Mouse (Mus musculus): ENCODE measurements around the gene Gm21887. TPM values are rescaled to one million over a fixed set of nuclear protein-coding genes. Genes with fewer than 3 reads are reported as not detected.
"Not testable (repeated sequence)": the region's sequence is repeated elsewhere in the genome, so short reads cannot be mapped to it uniquely, and the experiment has no call there.

The Gm21887 gene
- polyA plus RNA-seq (2015; fragmentation: Nextera tagmentation; extraction: Ambion mirVana): 126 and 202 TPM in 2 replicates

DNA sequence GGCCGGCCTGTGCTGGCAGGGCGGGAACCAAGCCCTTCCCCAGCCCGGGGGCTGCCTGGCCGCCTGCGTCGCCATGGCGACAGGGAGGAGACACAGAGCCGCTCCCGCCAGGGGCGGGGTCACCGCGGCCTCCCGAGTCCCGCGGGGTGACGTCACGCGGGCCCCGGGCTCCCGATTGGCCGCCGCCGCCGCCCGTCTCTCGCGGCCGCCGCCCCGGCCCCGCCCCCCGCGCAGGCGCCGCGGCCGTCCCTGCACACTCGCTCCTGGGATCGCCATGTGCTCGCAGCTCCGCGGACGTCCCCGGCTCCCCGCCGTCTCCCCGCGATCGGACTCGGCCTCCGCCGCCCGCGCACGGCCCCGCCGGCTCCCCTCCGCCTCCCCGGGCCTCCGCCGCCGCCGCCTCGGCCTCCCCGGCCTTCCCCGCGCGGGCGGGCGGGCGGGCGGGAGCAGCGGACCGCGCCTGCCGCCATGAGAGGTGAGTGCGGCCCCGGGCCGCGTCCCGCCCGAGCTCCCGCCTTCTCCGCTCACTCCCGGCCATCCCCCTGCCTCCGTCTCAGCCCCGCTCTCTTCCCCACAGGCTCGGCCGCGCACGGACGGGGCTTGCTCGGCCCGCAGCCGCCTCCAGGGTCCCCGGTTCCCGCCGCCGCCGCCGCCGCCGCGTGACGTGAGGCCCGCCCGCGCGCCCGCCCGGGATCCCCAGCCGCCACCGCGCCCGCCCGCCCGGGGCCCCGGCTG lies at the start of gene Gm21887:
Gene Gm21887 (plus strand): TSS at position 644 of the 735 bp plus-strand sequence.
- H3K9ac ChIP-seq (ENCODE audit: low read length): peak within 1 kb of the TSS; percentile 70
- peak; percentile 89 for ATAC-seq (ENCODE audit: low read depth)
- WGBS: 66% methylated on average over 115 of the region's 118 CpGs

DNA sequence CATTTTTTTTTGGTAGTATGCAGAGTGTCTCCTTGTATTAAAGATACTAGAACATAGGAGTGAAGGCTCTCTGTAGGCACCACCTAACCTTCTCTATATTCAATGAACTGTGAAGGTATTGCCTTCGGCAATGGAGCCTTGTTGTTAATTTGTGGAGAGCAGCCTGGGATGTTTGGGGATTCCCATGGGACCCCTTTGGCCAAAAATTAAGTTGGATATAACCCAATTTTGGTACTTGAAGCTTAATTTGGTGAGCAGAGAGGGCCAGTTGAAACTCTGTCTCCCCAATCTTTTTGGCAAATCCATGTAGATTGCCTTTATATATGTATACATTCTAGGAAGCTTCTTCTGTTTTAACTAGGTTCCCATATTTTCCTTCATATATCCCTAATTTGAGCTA lies 40.1 kb upstream of the Gm21887 start:
- ATAC-seq (ENCODE audit: low read depth): no peak
- WGBS: 97% methylated on average over 1 of the region's 1 CpGs
- 0 out of 2 replicates have a peak, but pooled peaks cover 2% of the 10 kb centered on the region for H3K9me3 ChIP-seq (ENCODE audit: control insufficient read depth, low read length)

More for the DNA sequence above, at the start of gene Gm21887:
- H3K27me3 ChIP-seq (ENCODE audit: control insufficient read depth, insufficient read depth, low read depth, low read length); H3K4me1 ChIP-seq (replicated peaks; ENCODE audit: control insufficient read depth, insufficient read depth, low read length): not testable (repeated sequence)
- Histone ChIP-seq H3K4me3 (ENCODE audit: low read length) (peak within 1 kb of the TSS; percentile 56), H3K9me3 (ENCODE audit: control insufficient read depth, low read length) (peaks cover 28% of the 10 kb centered on the region), H3K4me2 (ENCODE audit: low read depth, low read length) (peak within 1 kb of the TSS; percentile 36; the same call in 1 of the 2 replicates), H3K36me3 (ENCODE audit: control insufficient read depth, insufficient read depth, low read length) (peaks cover 10% of the 10 kb centered on the region), H3K27ac (ENCODE audit: low read length) (peak within 1 kb of the TSS; percentile 67)

DNA sequence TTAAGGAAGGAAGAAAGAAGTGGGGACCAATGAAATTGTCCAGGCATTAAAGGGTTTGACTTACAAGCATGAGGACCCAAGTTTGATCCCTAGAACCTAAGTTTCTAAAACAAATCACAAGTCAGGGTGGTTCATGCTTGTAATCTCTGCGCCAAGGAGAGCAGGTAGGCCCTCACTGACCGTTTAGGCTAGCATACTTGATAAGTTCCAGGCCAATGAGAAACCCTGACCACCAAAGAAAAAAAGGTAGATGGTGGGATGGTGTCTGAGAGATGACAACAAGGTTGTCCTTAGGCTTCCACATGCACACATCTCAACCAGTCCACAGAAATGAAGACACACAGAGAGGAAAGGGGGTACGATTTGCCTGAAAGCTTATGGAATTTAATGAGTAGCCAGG lies 39.7 kb upstream of the Gm21887 start:
- H3K27ac ChIP-seq (ENCODE audit: low read length); H3K4me1 ChIP-seq (replicated peaks; ENCODE audit: control insufficient read depth, insufficient read depth, low read length); H3K4me3 ChIP-seq (ENCODE audit: low read length); H3K9me3 ChIP-seq (ENCODE audit: control insufficient read depth, low read length); H3K27me3 ChIP-seq (ENCODE audit: control insufficient read depth, insufficient read depth, low read depth, low read length); H3K4me2 ChIP-seq (ENCODE audit: low read depth, low read length); H3K9ac ChIP-seq (ENCODE audit: low read length): not testable (repeated sequence)
- 82% methylated on average over 3 of the region's 3 CpGs for WGBS
- peaks cover 14% of the 10 kb centered on the region for H3K36me3 ChIP-seq (ENCODE audit: control insufficient read depth, insufficient read depth, low read length)
- peak; percentile 21; the same call in 1 of the 2 replicates for ATAC-seq (ENCODE audit: low read depth)

More for the DNA sequence above, 40.1 kb upstream of the Gm21887 start:
- H3K27me3 ChIP-seq (ENCODE audit: control insufficient read depth, insufficient read depth, low read depth, low read length): no peaks in the 10 kb centered on the region
- H3K4me2 ChIP-seq (ENCODE audit: low read depth, low read length): no peak overlapping the region
- no peak overlapping the region for H3K27ac ChIP-seq (ENCODE audit: low read length)
- H3K4me3 ChIP-seq (ENCODE audit: low read length): no peak overlapping the region
- H3K9ac ChIP-seq (ENCODE audit: low read length): no peak overlapping the region
- H3K36me3 ChIP-seq (ENCODE audit: control insufficient read depth, insufficient read depth, low read length): peaks cover 10% of the 10 kb centered on the region
- no peaks in the 10 kb centered on the region for H3K4me1 ChIP-seq (replicated peaks; ENCODE audit: control insufficient read depth, insufficient read depth, low read length)

DNA sequence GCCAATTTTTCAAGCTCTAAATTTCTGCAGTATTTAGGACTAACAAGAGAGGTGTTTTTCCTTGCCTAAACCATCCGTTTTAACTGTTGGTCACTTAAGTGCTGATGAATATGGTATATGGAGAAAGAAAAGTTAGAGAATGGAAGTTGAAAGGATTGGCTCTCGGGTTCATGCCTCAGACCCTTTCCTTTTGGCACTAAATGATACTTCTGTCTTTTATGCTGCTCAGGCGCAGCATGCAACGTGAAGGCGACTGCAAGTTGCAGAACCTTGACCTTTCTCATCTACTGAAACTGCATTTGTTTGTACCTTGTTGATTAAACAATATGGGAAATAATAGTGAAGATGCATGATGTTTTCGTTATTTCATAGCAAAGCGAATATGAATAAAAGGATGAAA lies 38.9 kb upstream of the Gm21887 start:
- not testable (repeated sequence) for H3K27me3 ChIP-seq (ENCODE audit: control insufficient read depth, insufficient read depth, low read depth, low read length); H3K27ac ChIP-seq (ENCODE audit: low read length); H3K9ac ChIP-seq (ENCODE audit: low read length); H3K9me3 ChIP-seq (ENCODE audit: control insufficient read depth, low read length); H3K4me1 ChIP-seq (replicated peaks; ENCODE audit: control insufficient read depth, insufficient read depth, low read length); H3K4me3 ChIP-seq (ENCODE audit: low read length); ATAC-seq (ENCODE audit: low read depth); H3K4me2 ChIP-seq (ENCODE audit: low read depth, low read length)
- peaks cover 18% of the 10 kb centered on the region for H3K36me3 ChIP-seq (ENCODE audit: control insufficient read depth, insufficient read depth, low read length)
- WGBS: 85% methylated on average over 7 of the region's 7 CpGs

DNA sequence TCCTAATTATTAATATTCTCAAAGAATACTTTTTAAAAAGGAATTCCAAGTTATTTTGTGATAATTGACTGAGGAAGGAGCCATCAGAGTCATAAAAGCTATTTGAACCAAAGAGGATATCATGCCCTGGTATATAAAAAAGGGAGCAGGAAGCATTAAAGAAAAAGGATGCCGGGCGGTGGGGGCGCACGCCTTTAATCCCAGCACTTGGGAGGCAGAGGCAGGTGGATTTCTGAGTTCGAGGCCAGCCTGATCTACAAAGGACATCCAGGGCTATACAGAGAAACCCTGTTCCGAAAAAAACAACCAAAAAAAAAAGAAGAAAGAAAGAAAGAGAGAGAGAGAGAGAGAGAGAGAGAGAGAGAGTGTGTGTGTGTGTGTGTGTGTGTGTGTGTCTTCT lies 37.9 kb upstream of the Gm21887 start:
- H3K4me1 ChIP-seq (replicated peaks; ENCODE audit: control insufficient read depth, insufficient read depth, low read length); H3K9ac ChIP-seq (ENCODE audit: low read length); ATAC-seq (ENCODE audit: low read depth); H3K27ac ChIP-seq (ENCODE audit: low read length); H3K4me3 ChIP-seq (ENCODE audit: low read length); H3K27me3 ChIP-seq (ENCODE audit: control insufficient read depth, insufficient read depth, low read depth, low read length); H3K4me2 ChIP-seq (ENCODE audit: low read depth, low read length); H3K9me3 ChIP-seq (ENCODE audit: control insufficient read depth, low read length): not testable (repeated sequence)
- H3K36me3 ChIP-seq (ENCODE audit: control insufficient read depth, insufficient read depth, low read length): peaks cover 18% of the 10 kb centered on the region
- WGBS: 88% methylated on average over 6 of the region's 6 CpGs

DNA sequence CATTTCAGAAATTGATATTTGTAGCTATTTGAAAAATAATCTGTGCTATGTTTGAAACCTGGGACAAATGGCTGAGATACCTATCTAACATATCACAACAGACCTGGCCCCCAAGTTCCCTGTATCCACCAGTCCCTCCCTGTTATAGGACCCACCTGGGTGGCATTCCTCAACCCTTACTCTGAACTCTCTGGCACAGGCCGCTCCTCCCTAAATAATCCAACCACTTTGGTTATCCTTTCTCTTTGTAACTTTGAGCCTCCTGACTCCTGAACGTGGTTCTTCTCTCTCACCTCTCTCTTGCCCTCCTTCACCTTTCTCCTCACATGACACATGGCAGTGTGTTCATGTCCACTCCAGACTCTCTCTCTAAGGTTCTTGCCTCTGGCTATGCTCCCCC lies 37.3 kb upstream of the Gm21887 start:
- H3K9ac ChIP-seq (ENCODE audit: low read length); H3K9me3 ChIP-seq (ENCODE audit: control insufficient read depth, low read length); H3K27me3 ChIP-seq (ENCODE audit: control insufficient read depth, insufficient read depth, low read depth, low read length); H3K4me2 ChIP-seq (ENCODE audit: low read depth, low read length); H3K4me3 ChIP-seq (ENCODE audit: low read length); H3K27ac ChIP-seq (ENCODE audit: low read length); H3K4me1 ChIP-seq (replicated peaks; ENCODE audit: control insufficient read depth, insufficient read depth, low read length): not testable (repeated sequence)
- peaks cover 20% of the 10 kb centered on the region for H3K36me3 ChIP-seq (ENCODE audit: control insufficient read depth, insufficient read depth, low read length)
- 61% methylated on average over 2 of the region's 2 CpGs for WGBS
- peak; percentile 34; the same call in 1 of the 2 replicates for ATAC-seq (ENCODE audit: low read depth)

DNA sequence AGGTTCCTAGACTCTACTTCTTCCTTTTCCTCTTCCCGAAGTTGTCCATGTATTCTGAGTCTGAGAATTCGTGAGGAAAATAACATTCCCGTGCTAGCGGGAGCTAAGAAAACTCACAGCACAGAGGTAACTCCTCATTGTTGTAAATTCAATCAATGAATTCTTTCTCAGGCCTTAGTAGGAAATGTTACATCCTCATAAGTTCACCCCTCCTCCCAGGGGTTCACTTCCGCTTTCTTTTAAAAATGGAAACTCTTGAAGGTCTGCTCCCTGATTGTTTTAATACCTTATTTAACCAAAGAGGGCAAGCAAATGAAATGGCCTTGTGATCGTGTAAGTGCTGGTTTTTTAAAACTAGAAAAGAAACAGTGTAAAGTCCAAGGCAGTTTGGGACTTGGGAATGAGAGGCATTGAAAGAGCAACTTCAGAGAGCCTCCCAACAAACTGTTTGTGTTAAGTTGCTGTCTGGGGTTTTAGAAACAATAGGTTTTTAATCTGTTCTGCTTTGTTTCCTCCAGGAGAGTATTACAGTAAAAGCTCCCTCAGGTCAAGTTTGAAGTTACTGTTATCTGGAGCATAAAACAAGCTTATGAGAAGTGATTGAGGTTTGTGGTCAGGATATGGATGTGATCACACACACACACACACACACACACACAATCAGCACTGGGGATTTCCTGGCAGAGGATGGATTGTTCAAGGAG lies 36.5 kb upstream of the Gm21887 start:
- H3K36me3 ChIP-seq (ENCODE audit: control insufficient read depth, insufficient read depth, low read length): peaks cover 21% of the 10 kb centered on the region
- not testable (repeated sequence) for H3K9me3 ChIP-seq (ENCODE audit: control insufficient read depth, low read length); H3K4me2 ChIP-seq (ENCODE audit: low read depth, low read length); ATAC-seq (ENCODE audit: low read depth); H3K4me3 ChIP-seq (ENCODE audit: low read length); H3K4me1 ChIP-seq (replicated peaks; ENCODE audit: control insufficient read depth, insufficient read depth, low read length); H3K9ac ChIP-seq (ENCODE audit: low read length); H3K27ac ChIP-seq (ENCODE audit: low read length); H3K27me3 ChIP-seq (ENCODE audit: control insufficient read depth, insufficient read depth, low read depth, low read length)
- WGBS: 68% methylated on average over 6 of the region's 6 CpGs

DNA sequence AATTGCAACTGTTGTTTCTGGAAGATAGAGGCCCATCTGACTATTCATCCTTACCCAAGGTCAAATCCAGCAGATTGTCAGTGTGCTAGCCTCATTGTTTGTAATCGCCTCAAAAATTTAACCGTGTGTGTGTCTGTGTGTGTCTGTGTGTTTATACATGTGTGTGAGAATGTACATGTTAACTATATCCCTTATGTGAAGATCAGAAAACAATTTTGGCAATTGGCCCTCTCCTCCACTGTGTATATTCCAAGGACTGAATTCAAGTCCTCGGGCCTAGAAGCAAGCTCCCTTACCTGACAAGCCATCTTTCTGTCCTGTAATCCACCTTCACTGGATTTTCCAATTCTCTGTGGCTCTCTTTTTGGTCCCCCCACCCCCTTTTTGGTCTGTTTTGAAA lies 35.7 kb upstream of the Gm21887 start:
- peaks cover 24% of the 10 kb centered on the region for H3K36me3 ChIP-seq (ENCODE audit: control insufficient read depth, insufficient read depth, low read length)
- H3K27me3 ChIP-seq (ENCODE audit: control insufficient read depth, insufficient read depth, low read depth, low read length); H3K4me2 ChIP-seq (ENCODE audit: low read depth, low read length); ATAC-seq (ENCODE audit: low read depth); H3K4me1 ChIP-seq (replicated peaks; ENCODE audit: control insufficient read depth, insufficient read depth, low read length); H3K27ac ChIP-seq (ENCODE audit: low read length); H3K4me3 ChIP-seq (ENCODE audit: low read length); H3K9me3 ChIP-seq (ENCODE audit: control insufficient read depth, low read length); H3K9ac ChIP-seq (ENCODE audit: low read length): not testable (repeated sequence)
- 55% methylated on average over 3 of the region's 3 CpGs for WGBS

DNA sequence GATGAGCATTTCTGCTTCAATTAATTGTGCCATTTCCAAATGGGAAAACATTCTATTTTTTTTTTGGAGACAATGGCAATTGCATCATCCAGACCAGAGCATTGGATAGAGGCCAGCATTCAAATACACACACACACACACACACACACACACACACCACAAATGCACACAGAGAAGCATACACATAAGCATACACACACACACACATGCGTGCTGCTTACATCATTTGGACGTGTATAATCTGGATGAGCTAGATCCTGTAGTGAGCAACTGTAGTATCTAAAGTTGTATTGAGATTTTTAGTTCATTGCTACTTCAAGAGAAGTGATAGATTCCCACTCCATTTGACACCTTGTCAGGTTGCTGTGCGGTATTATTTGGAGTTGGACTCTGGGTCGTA lies 35.0 kb upstream of the Gm21887 start:
- not testable (repeated sequence) for H3K4me1 ChIP-seq (replicated peaks; ENCODE audit: control insufficient read depth, insufficient read depth, low read length); H3K27me3 ChIP-seq (ENCODE audit: control insufficient read depth, insufficient read depth, low read depth, low read length); H3K4me2 ChIP-seq (ENCODE audit: low read depth, low read length); H3K9me3 ChIP-seq (ENCODE audit: control insufficient read depth, low read length); H3K9ac ChIP-seq (ENCODE audit: low read length); ATAC-seq (ENCODE audit: low read depth); H3K27ac ChIP-seq (ENCODE audit: low read length); H3K4me3 ChIP-seq (ENCODE audit: low read length)
- H3K36me3 ChIP-seq (ENCODE audit: control insufficient read depth, insufficient read depth, low read length): peaks cover 24% of the 10 kb centered on the region
- 56% methylated on average over 4 of the region's 4 CpGs for WGBS
